Comparison of ENCODE assay signal across 8 mouse cellular contexts in the genomic region with DNA sequence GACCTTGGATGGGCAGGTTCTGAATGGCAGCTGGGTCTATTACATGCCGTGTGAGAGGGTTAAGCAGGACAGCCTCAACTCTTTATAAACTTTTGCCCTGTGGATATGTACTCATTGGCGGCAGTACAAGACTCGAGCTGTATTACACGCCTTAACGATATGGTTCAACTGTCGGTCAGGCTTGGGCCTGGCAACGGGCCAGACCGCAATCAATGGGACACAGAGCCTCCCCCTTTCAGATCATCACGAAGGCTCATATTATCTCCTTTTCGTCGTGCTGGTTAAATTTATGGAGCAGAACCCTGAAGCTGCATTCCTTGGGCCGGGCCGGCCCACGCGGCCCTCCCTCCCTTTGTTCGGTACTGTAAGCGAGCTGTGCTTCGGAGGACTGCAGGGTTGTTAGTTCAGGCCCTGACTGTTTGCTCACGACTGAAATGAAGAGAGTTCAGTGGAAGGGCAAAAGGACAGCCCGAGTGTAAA.
DNase-seq lines count a peak whose midpoint lies in the region; ATAC-seq and TF ChIP-seq lines count a peak whose summit lies in the region.

No protein-coding gene starts in this region.

- H3K9ac ChIP-seq in ES-E14 (ENCODE audit: insufficient read depth, low read depth, low read length, poor library complexity, severe bottlenecking), result 0 out of 2 replicates have a peak overlapping the region, but pooled peaks have one; percentile 1
- no peak overlapping the region for H3K9ac ChIP-seq in forebrain, postnatal 0 days
- H3K9ac ChIP-seq in hindbrain, postnatal 0 days (replicated peaks; ENCODE audit: low read length), result no peak overlapping the region
- no peak overlapping the region for H3K9ac ChIP-seq in liver, embryonic 13.5 days
- H3K9ac ChIP-seq in neural tube, embryonic 11.5 days (ENCODE audit: low read length), result no peak overlapping the region; the same call in 1 of the 2 replicates

- no peaks in the 10 kb centered on the region for H3K36me3 ChIP-seq in ES-E14 (ENCODE audit: control insufficient read depth, insufficient read depth, low read length, poor library complexity, severe bottlenecking)
- H3K36me3 ChIP-seq in forebrain, postnatal 0 days (ENCODE audit: insufficient read depth), result 0 out of 2 replicates have a peak, but pooled peaks cover 4% of the 10 kb centered on the region
- H3K36me3 ChIP-seq in hindbrain, postnatal 0 days (ENCODE audit: insufficient read depth, low read length), result no peaks in the 10 kb centered on the region
- H3K36me3 ChIP-seq in liver, embryonic 13.5 days, result no peaks in the 10 kb centered on the region
- no peaks in the 10 kb centered on the region for H3K36me3 ChIP-seq in neural tube, embryonic 11.5 days (ENCODE audit: control insufficient read depth, insufficient read depth, low read length)

- no peak for DNase-seq in ES-E14 (ENCODE audit: low read depth, low spot score)
- DNase-seq in adrenal gland, postnatal 10 days, result peak; percentile 72
- peak; percentile 40 for DNase-seq in forebrain, postnatal 0 days
- DNase-seq in hindbrain, postnatal 0 days (ENCODE audit: low spot score), result peak; percentile 59
- no peak for DNase-seq in liver, embryonic 13.5 days
- peak; percentile 90 for DNase-seq in neural tube, embryonic 11.5 days (ENCODE audit: low spot score)
- DNase-seq in urinary bladder, postnatal 4 days (ENCODE audit: low spot score in 2 of 2), result peak; percentile 87 to 89
- no peak for DNase-seq in thymus, postnatal 4 days

- TF ChIP-seq CTCF in forebrain, postnatal 0 days (IDR thresholded peaks at IDR 0.05; ENCODE audit: low read depth), result no peak
- TF ChIP-seq CTCF in hindbrain, postnatal 0 days (IDR thresholded peaks at IDR 0.05; ENCODE audit: low read depth), result no peak

- H3K4me1 ChIP-seq in ES-E14 (ENCODE audit: control insufficient read depth in 2 of 2, insufficient read depth in 2 of 2, low read length in 2 of 2, poor library complexity in 1 of 2), result peaks cover 2 to 13% of the 10 kb centered on the region in 2 experiments; a peak in 2 of 4 replicates
- no peaks in the 10 kb centered on the region for H3K4me1 ChIP-seq in forebrain, postnatal 0 days (ENCODE audit: insufficient read depth)
- peaks cover 5% of the 10 kb centered on the region; the same call in 1 of the 2 replicates for H3K4me1 ChIP-seq in hindbrain, postnatal 0 days (ENCODE audit: insufficient read depth, low read length)
- peaks cover 60% of the 10 kb centered on the region for H3K4me1 ChIP-seq in liver, embryonic 13.5 days (replicated peaks)
- H3K4me1 ChIP-seq in neural tube, embryonic 11.5 days (ENCODE audit: control insufficient read depth, insufficient read depth, low read length), result peaks cover 27% of the 10 kb centered on the region

- no peak overlapping the region for H3K4me2 ChIP-seq in forebrain, postnatal 0 days (ENCODE audit: low read depth)
- no peak overlapping the region for H3K4me2 ChIP-seq in hindbrain, postnatal 0 days (ENCODE audit: low read depth, low read length)
- no peak overlapping the region for H3K4me2 ChIP-seq in liver, embryonic 13.5 days
- H3K4me2 ChIP-seq in neural tube, embryonic 11.5 days (ENCODE audit: low read depth), result no peak overlapping the region; the same call in 1 of the 2 replicates

- 19% methylated on average over 20 of the region's 20 CpGs for WGBS in forebrain, postnatal 0 days
- 27% methylated on average over 20 of the region's 20 CpGs for WGBS in hindbrain, postnatal 0 days
- WGBS in liver, embryonic 13.5 days (ENCODE audit: insufficient replicate concordance), result 60% methylated on average over 20 of the region's 20 CpGs
- 19% methylated on average over 20 of the region's 20 CpGs for WGBS in neural tube, embryonic 11.5 days

- in situ Hi-C loops in ES-E14 (cut with MboI; ENCODE audit: low sequenced_read_pairs in 2 of 2, unreplicated experiment in 2 of 2), result no loop called here

- no peak overlapping the region for H3K27ac ChIP-seq in ES-E14 (ENCODE audit: insufficient read depth, low read depth, low read length, poor library complexity, severe bottlenecking)
- no peak overlapping the region for H3K27ac ChIP-seq in forebrain, postnatal 0 days (ENCODE audit: low read depth, low read length)
- 0 out of 2 replicates have a peak overlapping the region, but pooled peaks have one; percentile 4 for H3K27ac ChIP-seq in hindbrain, postnatal 0 days
- peak overlapping the region; percentile 83 for H3K27ac ChIP-seq in liver, embryonic 13.5 days
- H3K27ac ChIP-seq in neural tube, embryonic 11.5 days (ENCODE audit: low read depth, low read length), result peak overlapping the region; percentile 92

- H3K9me3 ChIP-seq in ES-E14 (ENCODE audit: control insufficient read depth, insufficient read depth, low read depth, low read length), result no peaks in the 10 kb centered on the region
- no peaks in the 10 kb centered on the region for H3K9me3 ChIP-seq in forebrain, postnatal 0 days (ENCODE audit: low read length)
- no peaks in the 10 kb centered on the region for H3K9me3 ChIP-seq in hindbrain, postnatal 0 days (ENCODE audit: low read length)
- no peaks in the 10 kb centered on the region for H3K9me3 ChIP-seq in liver, embryonic 13.5 days (replicated peaks)
- H3K9me3 ChIP-seq in neural tube, embryonic 11.5 days (ENCODE audit: control insufficient read depth, low read length), result no peaks in the 10 kb centered on the region

- H3K4me3 ChIP-seq in ES-E14 (ENCODE audit: insufficient read depth in 1 of 2, low read depth in 1 of 2, low read length in 2 of 2, poor library complexity in 1 of 2, severe bottlenecking in 1 of 2), result no peak overlapping the region
- no peak overlapping the region for H3K4me3 ChIP-seq in forebrain, postnatal 0 days (ENCODE audit: low read depth, low read length)
- H3K4me3 ChIP-seq in hindbrain, postnatal 0 days (ENCODE audit: low read length), result no peak overlapping the region
- no peak overlapping the region for H3K4me3 ChIP-seq in liver, embryonic 13.5 days (replicated peaks)
- H3K4me3 ChIP-seq in neural tube, embryonic 11.5 days (ENCODE audit: low read depth, low read length), result no peak overlapping the region

- peak; percentile 54 for ATAC-seq in forebrain, postnatal 0 days
- peak; percentile 52 for ATAC-seq in hindbrain, postnatal 0 days
- ATAC-seq in liver, embryonic 13.5 days (ENCODE audit: low read depth), result peak; percentile 73
- ATAC-seq in neural tube, embryonic 11.5 days (ENCODE audit: insufficient read depth, low FRiP score, low TSS enrichment), result peak; percentile 94

- H3K27me3 ChIP-seq in forebrain, postnatal 0 days (ENCODE audit: insufficient read depth, low read length), result no peaks in the 10 kb centered on the region
- no peaks in the 10 kb centered on the region for H3K27me3 ChIP-seq in hindbrain, postnatal 0 days (ENCODE audit: insufficient read depth, low read length)
- no peaks in the 10 kb centered on the region for H3K27me3 ChIP-seq in liver, embryonic 13.5 days
- no peaks in the 10 kb centered on the region for H3K27me3 ChIP-seq in neural tube, embryonic 11.5 days (ENCODE audit: control insufficient read depth, insufficient read depth, low read length)

TF ChIP-seq in ES-E14, 5 proteins besides CTCF, POLR2A, EP300 and RAD21:
- TF ChIP-seq HCFC1 (IDR thresholded peaks at IDR 0.05; ENCODE audit: borderline replicate concordance, insufficient read depth, low read length), result no peak
- no peak for TF ChIP-seq ZNF384 (IDR thresholded peaks at IDR 0.05; ENCODE audit: low read depth, low read length)
- no peak for TF ChIP-seq ZC3H11A (IDR thresholded peaks at IDR 0.05; ENCODE audit: borderline replicate concordance, low read depth, low read length)
- TF ChIP-seq CHD2 (IDR thresholded peaks at IDR 0.05; ENCODE audit: low read depth, low read length), result no peak
- no peak for TF ChIP-seq MAFK (IDR thresholded peaks at IDR 0.05; ENCODE audit: insufficient read depth, low read depth, low read length)

Comparison
In these comparisons a context has a peak if more than half of its experiments do, and no peak if none do; other contexts are left out.
1. DNase-seq: peak in adrenal gland, postnatal 10 days (single experiment), forebrain, postnatal 0 days (single experiment), hindbrain, postnatal 0 days (single experiment), neural tube, embryonic 11.5 days (single experiment) and urinary bladder, postnatal 4 days (2 of 2); none in ES-E14 (single experiment), liver, embryonic 13.5 days (single experiment) and thymus, postnatal 4 days (single experiment).
2. H3K27ac ChIP-seq: peak in hindbrain, postnatal 0 days (single experiment), liver, embryonic 13.5 days (single experiment) and neural tube, embryonic 11.5 days (single experiment); none in ES-E14 (single experiment) and forebrain, postnatal 0 days (single experiment).
3. Peak in every context shown above with its lines, with median percentiles within 50 percentile points of each other: ATAC-seq.